Mouse (Mus musculus) bone marrow, adult 2 months (tissue): ENCODE measurements around the gene Dpp10.

Experiments
- CTCF ChIP-seq: fragments of 200-500 bp; IDR thresholded peaks from 2 replicates; pipeline ENCODE4 v1.5.1; 2011; ENCODE audit warnings: low read length, control low read depth; ENCODE audit not compliant: control insufficient read depth, insufficient read depth
- POLR2A ChIP-seq: fragments of 200-500 bp; IDR thresholded peaks from 2 replicates; pipeline ENCODE4 v1.6.1; 2011; ENCODE audit warnings: low read depth, mild to moderate bottlenecking, control low read depth, low read length, borderline replicate concordance; ENCODE audit not compliant: control insufficient read depth

DNA sequence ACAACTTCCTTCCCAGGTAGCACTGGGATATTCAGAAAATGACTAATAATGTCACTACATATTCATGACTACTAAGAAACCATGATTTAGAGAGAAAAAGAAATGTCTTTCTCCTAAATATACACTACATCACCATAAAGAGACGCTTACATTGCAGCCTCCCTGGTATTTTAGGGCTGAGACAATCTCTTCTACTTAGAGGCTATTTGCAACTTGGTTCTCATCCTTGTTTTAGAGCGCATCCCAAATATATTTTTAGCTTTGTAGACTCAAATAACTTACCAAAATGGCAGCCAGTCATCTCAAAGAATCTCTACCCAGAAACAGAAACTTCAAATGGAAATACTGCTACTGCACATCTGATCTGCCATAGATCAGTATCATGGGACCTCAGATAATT is 121.5 kb downstream of the Dpp10 start:
- no peak for TF ChIP-seq CTCF
- no peak for TF ChIP-seq POLR2A
